Mouse (Mus musculus): ENCODE data around the gene Ctsk. TPM values are rescaled to one million over a fixed set of nuclear protein-coding genes. Genes with fewer than 3 reads are reported as not detected.

Gene Ctsk
- not detected in 2 replicates for total RNA-seq (2014; fragmentation: Nextera tagmentation)
- not detected in 2 replicates for total RNA-seq (2017)

- no peak for ATAC-seq (replicated peaks; ENCODE audit: poor library complexity, severe bottlenecking)
Measured at GRCm38 (mm10) chr3:95499024-95499423, at the start of gene Ctsk. Ctsk (plus strand) TSS chr3:95499256.

DNA sequence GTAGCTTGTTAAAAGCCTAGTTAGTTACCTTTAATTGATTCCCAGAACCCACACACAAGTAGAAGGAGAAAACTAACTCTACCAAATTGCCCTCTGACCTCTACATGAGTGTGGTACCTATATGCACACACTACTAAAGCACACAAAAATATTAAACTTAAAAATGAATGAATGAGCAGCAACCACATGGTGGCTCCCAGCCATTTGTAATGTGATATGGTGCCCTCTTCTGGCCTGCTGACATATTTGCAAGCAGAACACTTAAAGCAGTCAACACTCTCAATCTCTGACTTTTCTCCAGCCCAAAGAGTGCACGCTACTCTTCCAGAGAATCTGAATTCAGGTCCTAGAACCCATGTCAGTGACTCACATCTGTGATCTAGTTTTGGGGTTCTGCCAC, 48.6 kb upstream of the Ctsk start:
- peak; percentile 62 for ATAC-seq (replicated peaks; ENCODE audit: poor library complexity, severe bottlenecking)

- no peak for ATAC-seq (replicated peaks; ENCODE audit: poor library complexity, severe bottlenecking)
Measured at GRCm38 (mm10) chr3:95450915-95451314, 48.1 kb upstream of the Ctsk start.

DNA sequence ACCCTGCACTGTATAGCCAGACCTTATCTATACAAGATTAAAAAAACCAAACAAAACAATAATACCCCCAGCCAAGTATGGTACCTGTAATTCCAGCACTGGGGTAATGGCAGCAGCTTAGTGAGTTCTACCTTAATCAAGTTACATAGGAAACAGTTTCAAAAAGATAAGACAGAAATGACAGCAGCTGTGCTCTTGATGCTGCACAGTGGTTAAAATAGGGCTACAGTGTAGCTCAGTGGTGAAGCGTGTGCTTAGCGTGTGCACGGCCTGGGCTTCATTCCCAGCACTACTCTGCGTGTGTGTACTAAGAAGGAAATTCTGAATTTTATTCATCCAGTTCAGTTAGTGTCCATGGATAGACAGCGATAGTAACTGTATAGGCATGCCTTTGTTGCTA, 42.7 kb upstream of the Ctsk start:
- ATAC-seq (replicated peaks; ENCODE audit: poor library complexity, severe bottlenecking) = no peak

- peak; percentile 59 for ATAC-seq (replicated peaks; ENCODE audit: poor library complexity, severe bottlenecking)
Measured at GRCm38 (mm10) chr3:95457758-95458157, 41.3 kb upstream of the Ctsk start.

DNA sequence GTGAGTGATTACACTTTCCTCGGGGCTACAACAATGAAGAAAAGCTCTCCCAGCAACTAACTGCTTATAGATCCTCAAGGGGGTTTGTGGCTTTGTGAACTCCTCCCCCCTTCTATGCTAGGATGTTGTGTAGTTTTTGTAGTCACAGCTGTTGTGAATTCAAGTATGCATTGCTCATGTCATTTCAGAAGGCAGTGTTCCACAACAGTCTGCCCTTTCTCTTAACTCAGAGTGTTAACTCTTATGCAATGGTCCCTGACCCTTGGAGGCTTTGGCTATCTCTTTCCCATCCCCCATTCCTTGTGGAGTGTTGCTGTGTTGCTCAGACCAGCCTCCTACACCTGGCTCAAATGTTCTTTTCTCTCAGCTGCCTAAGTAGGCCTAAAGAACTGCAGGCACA, 39.7 kb upstream of the Ctsk start:
- ATAC-seq (replicated peaks; ENCODE audit: poor library complexity, severe bottlenecking) = peak; percentile 17; the same call in 1 of the 2 replicates

DNA sequence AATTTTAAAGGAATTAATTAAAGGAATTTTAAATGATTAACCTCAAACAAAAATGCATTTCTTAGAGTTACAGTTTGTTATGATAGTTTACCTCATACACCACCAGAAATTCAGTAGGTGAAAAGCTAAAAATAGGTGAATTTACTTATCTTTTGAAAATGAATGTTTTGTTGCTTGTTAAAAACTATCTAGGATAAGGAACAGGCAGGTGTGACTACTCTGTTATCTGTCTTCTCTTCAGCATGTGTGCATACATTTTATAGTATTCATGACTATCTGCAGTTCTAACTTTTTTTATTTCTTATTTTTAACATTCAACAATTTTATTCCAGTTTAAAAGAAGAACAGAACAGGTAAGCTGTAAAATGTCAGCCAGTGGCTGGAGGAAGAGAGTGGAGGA, 35.2 kb upstream of the Ctsk start:
- no peak for ATAC-seq (replicated peaks; ENCODE audit: poor library complexity, severe bottlenecking)

- ATAC-seq (replicated peaks; ENCODE audit: poor library complexity, severe bottlenecking) = no peak
Measured at GRCm38 (mm10) chr3:95478966-95479365, 20.1 kb upstream of the Ctsk start.

- no peak for ATAC-seq (replicated peaks; ENCODE audit: poor library complexity, severe bottlenecking)
Measured at GRCm38 (mm10) chr3:95486421-95486820, 12.6 kb upstream of the Ctsk start.

DNA sequence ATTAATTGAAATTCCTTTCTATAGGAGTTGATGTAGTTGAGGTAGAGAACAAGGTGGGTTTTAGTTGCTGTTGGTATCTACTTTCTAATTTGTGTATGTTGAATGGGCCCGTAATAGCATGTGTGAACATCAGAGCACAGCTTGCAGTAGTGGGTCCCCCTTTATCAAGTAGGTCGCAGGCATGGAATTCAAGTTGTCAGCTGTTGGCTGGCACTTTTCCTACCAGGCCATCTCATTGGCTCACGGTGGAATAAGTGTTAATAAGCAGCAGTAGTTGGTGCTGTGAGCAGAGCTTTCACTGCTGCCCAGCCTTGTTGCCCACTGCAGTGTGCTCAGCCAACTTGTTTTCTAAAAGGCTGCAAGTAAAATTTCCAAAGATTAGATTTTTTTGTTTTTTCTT, 10.4 kb upstream of the Ctsk start:
- no peak for ATAC-seq (replicated peaks; ENCODE audit: poor library complexity, severe bottlenecking)

GRCm38 (mm10) chr3:95490238-95490637, 8.8 kb upstream of the Ctsk start:
- no peak for ATAC-seq (replicated peaks; ENCODE audit: poor library complexity, severe bottlenecking)

DNA sequence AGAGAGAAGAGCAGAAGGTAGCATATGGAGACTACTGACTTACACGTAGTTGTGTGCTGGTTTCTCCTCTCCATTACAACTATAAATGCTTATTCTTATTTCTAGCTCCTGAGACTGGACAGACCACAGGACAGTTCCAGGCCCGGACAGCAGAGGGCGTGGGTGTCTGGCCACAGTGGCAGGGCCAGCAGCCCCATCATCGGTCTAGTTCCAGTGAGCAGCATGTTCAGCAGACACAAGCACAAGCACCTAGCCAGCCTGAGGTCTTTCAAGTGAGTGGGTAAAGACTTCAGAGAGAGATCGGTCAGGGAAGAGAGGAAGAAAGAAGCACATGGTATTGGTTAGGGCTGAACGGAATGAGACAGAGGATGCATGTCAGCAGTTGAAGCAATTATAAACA, 4.7 kb upstream of the Ctsk start:
- peak; percentile 87 for ATAC-seq (replicated peaks; ENCODE audit: poor library complexity, severe bottlenecking)

DNA sequence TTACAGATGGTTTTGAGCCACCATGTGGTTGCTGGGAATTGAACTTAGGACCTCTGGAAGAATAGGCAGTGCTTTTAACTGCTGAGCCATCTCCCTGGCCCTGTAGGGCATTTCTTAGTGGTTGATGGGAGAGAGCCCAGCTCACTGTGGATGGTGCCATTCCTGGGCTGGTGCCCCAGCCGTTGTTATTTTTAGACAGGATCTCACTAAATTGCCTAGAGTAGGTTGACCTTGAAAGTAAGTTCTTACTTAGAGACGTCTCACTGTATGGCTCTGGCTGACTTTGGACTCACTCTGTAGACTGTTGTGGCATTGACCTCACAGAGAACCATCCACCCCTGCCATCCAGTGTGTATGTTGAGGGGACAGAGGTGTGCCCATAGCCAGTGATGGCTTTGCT, 827 bp upstream of the Ctsk start:
- ATAC-seq (replicated peaks; ENCODE audit: poor library complexity, severe bottlenecking) = no peak

DNA sequence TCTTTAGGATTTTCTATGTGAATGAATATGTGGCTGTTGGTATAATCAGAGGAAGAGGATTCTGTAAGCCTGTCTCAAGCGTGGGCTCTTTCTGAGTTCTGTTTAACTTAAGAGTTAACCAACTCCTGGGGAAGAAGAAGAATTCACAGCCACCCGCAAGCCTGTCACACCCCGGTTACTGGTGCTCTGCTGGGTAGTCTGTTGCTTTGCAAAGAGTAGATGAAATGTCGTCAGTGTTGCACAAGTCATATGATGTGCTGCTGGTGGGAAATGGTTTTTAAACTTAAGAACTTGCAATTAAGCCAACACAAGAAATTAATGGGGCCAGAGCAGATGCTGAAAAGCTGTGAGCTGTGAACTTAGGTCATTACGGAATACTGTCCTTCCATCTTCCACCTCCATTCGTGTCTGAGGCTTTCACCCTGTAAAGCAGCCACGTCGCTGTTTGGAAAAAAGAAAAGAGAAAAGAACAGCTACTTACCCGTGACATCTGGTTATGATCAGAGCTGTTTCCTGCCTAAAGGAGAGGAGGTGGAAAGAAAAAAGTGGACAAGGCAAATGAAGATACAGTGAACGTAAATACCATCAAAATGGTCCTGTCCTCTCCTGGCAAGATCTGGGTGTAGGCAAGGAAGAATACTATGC, 562 bp downstream of the Ctsk start:
- no peak; the same call in 1 of the 2 replicates for ATAC-seq (replicated peaks; ENCODE audit: poor library complexity, severe bottlenecking)

- no peak for ATAC-seq (replicated peaks; ENCODE audit: poor library complexity, severe bottlenecking)
Measured at GRCm38 (mm10) chr3:95502312-95502711, 3.3 kb downstream of the Ctsk start.

DNA sequence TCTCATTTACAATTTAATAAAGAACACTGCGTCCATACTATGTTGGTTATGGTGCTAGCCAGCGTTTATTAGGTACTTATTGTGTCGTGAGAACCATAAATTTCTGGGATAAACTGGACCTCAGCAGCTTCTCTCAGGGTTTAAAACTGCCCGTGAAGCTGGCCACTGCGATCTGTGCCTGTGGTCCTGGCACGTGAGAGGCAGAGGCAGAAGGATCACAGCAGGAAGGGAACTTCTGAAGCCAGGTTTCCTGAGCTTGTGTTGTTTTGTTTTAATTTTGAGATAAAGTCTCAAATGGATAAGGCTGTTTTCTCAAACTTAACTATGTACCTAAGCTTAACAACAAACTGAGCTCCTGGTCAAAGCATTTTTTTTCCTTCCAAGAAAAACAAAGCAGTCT, 10.3 kb downstream of the Ctsk start:
- ATAC-seq (replicated peaks; ENCODE audit: poor library complexity, severe bottlenecking) = no peak

- ATAC-seq (replicated peaks; ENCODE audit: poor library complexity, severe bottlenecking) = peak; percentile 99
Measured at GRCm38 (mm10) chr3:95511611-95512180, 12.6 kb downstream of the Ctsk start.

GRCm38 (mm10) chr3:95516614-95517041, 17.6 kb downstream of the Ctsk start:
- ATAC-seq (replicated peaks; ENCODE audit: poor library complexity, severe bottlenecking) = no peak

- peak; percentile 62 for ATAC-seq (replicated peaks; ENCODE audit: poor library complexity, severe bottlenecking)
Measured at GRCm38 (mm10) chr3:95517493-95517898, 18.4 kb downstream of the Ctsk start.

GRCm38 (mm10) chr3:95518891-95519290, 19.8 kb downstream of the Ctsk start:
- ATAC-seq (replicated peaks; ENCODE audit: poor library complexity, severe bottlenecking) = peak; percentile 70

DNA sequence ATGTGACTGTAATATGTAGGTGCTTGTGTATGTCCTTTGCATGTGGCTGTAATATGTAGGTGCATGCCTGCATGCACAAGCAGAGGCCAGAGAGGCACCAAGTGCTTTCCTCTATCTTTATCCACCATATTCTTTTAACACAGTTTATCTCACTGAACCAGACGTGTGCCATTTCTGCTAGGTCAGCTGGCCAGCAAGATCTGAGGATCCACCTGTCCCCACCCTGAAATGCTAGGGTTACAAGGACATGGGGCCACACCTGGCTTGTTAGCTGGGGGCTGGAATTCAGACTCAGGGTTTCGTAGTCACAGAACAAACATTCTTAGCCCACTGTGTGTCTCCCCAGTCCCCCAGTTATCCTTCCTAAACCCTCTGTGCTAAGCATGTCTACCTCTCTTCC, 20.3 kb downstream of the Ctsk start:
- no peak for ATAC-seq (replicated peaks; ENCODE audit: poor library complexity, severe bottlenecking)

DNA sequence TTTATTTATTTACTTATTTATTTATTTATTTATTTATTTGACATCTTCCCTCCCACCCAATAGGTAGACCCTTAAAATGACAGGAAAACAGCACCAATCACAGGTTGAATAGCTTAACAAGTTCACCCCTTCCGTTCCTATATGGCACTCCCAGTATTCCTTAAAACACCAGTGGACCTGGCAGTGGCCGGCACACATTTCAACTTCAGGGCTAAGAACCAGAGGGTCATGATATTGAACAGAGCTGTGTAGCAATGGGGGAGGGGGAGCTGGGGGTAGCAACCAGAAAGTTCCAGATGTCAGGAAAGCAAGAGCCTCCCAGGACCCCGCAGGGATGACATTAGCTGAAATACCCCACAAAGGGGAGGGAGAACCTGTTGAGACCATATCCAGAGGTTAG, 21.0 kb downstream of the Ctsk start:
- no peak for ATAC-seq (replicated peaks; ENCODE audit: poor library complexity, severe bottlenecking)
